Mouse (Mus musculus) G1E (cell line): ENCODE results near the gene Tfap2d. TPM values are rescaled to one million over a fixed set of nuclear protein-coding genes. Genes with fewer than 3 reads are reported as not detected.

Experiments used
- ATAC-seq: 2 replicates; pipeline ENCODE4 v1.8.0; 2016; ENCODE audit warnings: mild to moderate bottlenecking; ENCODE audit not compliant: insufficient number of reproducible peaks, poor library complexity, low FRiP score, severe bottlenecking; ENCODE audit errors: extremely low read depth
- DNase-seq: peaks from one replicate; pipeline ENCODE4 v3.0.0; 2012; ENCODE audit warnings: low spot score
- H3K27me3 ChIP-seq: 2 replicates; pipeline ENCODE4 v1.6.1; 2012; ENCODE audit warnings: mild to moderate bottlenecking, low read length, inconsistent platforms; ENCODE audit not compliant: insufficient read depth
- H3K36me3 ChIP-seq: replicated peaks from 2 replicates; pipeline ENCODE3; 2012; ENCODE audit warnings: mild to moderate bottlenecking, inconsistent platforms
- H3K4me1 ChIP-seq: 2 replicates; pipeline ENCODE4 v1.6.1; 2012; ENCODE audit warnings: low read depth, low read length, inconsistent platforms, mixed read lengths; ENCODE audit not compliant: insufficient read depth
- H3K4me3 ChIP-seq: 2 replicates; pipeline ENCODE4 v1.5.1; 2012; ENCODE audit warnings: low read depth, mild to moderate bottlenecking, inconsistent platforms, low read length, moderate library complexity, mixed read lengths
- H3K9me3 ChIP-seq: replicated peaks from 2 replicates; pipeline ENCODE4 v1.6.1; 2012; ENCODE audit warnings: inconsistent platforms
- CTCF ChIP-seq: IDR thresholded peaks from 2 replicates; pipeline ENCODE4 v1.5.1; 2012; ENCODE audit warnings: low read depth, low read length, inconsistent platforms, mixed read lengths
- GATA1 ChIP-seq: IDR thresholded peaks from 2 replicates; pipeline ENCODE4 v1.6.1; 2012; ENCODE audit warnings: borderline replicate concordance, low read length, inconsistent platforms, mixed read lengths
- GATA2 ChIP-seq: IDR thresholded peaks from 2 replicates; pipeline ENCODE4 v1.6.1; 2012; ENCODE audit warnings: low read depth, low read length, inconsistent platforms, borderline replicate concordance
- POLR2AphosphoS5 ChIP-seq: IDR thresholded peaks from 2 replicates; pipeline ENCODE4 v1.6.1; 2012; ENCODE audit warnings: low read depth, low read length, inconsistent platforms; ENCODE audit not compliant: insufficient replicate concordance
- TAL1 ChIP-seq: conservative IDR thresholded peaks from 2 replicates; pipeline ENCODE4 v1.6.1; 2012; ENCODE audit warnings: low read depth, low read length, inconsistent platforms, mixed read lengths
- polyA plus RNA-seq: library from polyadenylated mRNA; stranded (reverse); fragments of >175 nt; gene quantifications from 2 replicates; pipeline ENCODE4 v1.2.3, GENCODE M21; 2012
- total RNA-seq, 2 experiments: library from RNA; stranded (forward) in 1 of 2; stranded (reverse) in 1 of 2; fragments of 200-1000 nt in 1 of 2; fragments of >200 nt in 1 of 2; fragmentation: Nextera tagmentation in 1 of 2; gene quantifications; 2 replicates each; pipeline ENCODE4 v1.2.3; 2014 to 2017

Tfap2d gene
- total and polyA plus RNA-seq, 3 experiments = 2.2 TPM; not detected in 2

DNA sequence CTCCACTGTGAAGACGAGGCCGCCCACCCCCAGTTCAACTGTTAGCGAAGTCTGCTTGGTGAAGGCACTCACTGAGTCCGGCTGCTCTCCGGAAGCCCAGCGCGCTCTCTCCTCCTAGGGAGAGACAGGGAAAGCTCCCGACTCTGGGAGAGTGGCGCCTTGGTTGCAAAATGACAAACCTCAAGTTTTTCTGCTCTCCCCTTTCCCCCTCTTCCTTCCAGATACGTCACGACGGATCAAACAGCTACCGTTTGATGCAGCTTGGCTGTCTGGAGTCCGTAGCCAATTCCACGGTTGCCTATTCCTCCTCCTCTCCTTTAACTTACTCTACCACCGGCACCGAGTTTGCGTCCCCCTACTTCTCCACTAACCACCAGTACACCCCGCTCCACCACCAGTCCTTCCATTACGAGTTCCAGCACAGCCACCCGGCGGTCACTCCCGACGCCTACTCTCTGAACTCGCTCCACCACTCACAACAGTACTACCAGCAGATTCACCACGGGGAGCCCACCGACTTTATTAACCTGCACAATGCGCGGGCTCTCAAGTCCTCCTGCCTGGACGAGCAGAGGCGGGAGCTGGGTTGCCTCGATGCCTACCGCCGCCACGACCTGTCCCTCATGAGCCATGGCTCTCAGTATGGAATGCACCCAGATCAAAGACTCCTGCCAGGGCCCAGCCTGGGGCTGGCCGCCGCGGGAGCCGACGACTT is 1.5 kb downstream of the Tfap2d start:
- no peaks in the 10 kb centered on the region for H3K27me3 ChIP-seq
- no peak overlapping the region; the same call in 1 of the 2 replicates for H3K4me3 ChIP-seq
- no peak for TF ChIP-seq TAL1
- no peak for TF ChIP-seq GATA1
- TF ChIP-seq GATA2 = no peak
- TF ChIP-seq CTCF = no peak
- no peak for TF ChIP-seq POLR2AphosphoS5
- H3K4me1 ChIP-seq = no peaks in the 10 kb centered on the region
- peaks cover 11% of the 10 kb centered on the region for H3K9me3 ChIP-seq
- no peaks in the 10 kb centered on the region for H3K36me3 ChIP-seq
- ATAC-seq (no peak), DNase-seq (no peak)

DNA sequence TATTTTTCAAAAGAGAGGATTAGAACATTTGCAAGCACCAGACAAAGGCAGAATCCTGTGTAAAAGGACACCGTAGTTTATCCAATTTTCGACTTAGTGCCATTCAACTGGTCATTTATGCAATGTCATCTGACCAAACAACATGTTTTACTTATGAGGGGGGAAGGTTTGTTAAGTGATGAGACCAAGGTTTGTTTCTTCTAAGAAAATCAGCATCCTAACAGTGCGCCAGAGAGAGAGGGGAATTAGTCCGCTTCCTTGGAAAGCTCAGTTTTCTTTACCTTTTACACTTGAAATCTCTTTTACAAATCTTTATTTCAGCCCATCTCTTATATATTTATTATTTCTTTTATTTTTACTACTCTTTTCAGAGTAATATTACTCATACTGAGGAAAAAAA is 3.6 kb downstream of the Tfap2d start:
- Histone ChIP-seq H3K9me3 (peaks cover 13% of the 10 kb centered on the region), H3K4me1 (no peaks in the 10 kb centered on the region), H3K36me3 (no peaks in the 10 kb centered on the region), H3K4me3 (no peak overlapping the region), H3K27me3 (no peaks in the 10 kb centered on the region)
- ATAC-seq (no peak), DNase-seq (no peak)
- TF ChIP-seq TAL1 (no peak), POLR2AphosphoS5 (no peak), CTCF (no peak)

DNA sequence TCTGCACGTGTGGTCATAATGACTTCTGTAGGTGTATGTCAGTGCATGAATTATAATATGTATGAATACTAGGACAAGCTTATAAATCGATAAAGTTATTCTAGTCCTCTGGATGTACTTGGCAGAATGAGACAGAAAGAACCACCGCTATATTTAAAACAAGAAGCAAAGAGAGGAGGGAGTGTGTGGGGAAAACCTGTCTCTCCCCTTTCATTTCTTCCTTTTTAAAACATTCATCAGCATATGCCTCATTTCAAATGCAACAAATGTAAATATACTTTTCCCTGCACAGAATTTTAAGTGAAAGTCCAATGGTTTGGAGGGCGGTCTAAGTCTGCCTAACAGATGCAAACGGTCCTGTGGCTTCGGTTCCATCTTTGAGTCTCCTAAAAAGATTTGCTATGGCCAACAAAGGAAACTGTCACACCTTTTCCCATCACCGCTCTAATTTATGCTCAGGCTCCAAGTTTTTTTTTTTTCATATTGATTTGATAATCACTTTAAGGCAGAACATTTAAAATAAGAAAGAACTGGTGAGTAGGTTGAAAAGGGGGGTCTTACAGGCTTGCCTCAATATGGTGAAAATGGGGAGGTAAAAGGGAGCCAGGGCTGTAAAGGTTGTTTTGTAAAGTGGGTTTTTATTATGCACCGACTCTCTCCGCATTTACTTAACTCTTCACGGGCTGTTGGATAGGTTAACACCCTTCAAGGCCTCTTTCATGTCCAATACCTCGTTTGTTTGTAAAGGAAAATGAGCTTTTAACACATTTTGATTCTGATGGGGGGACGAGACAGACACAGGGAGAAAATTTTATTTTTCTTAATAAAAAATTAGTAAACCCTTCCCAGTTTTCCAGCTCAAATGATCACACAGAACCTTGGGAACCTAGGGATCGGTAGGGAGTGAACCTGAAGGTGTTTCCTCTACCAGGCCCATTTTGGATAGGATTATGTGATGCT is 4.3 kb downstream of the Tfap2d start:
- Histone ChIP-seq H3K4me1 (no peaks in the 10 kb centered on the region), H3K4me3 (no peak overlapping the region), H3K36me3 (no peaks in the 10 kb centered on the region), H3K27me3 (no peaks in the 10 kb centered on the region), H3K9me3 (peaks cover 13% of the 10 kb centered on the region)
- ATAC-seq = no peak
- DNase-seq = no peak
- no peak for TF ChIP-seq POLR2AphosphoS5
- TF ChIP-seq GATA2 = no peak
- TF ChIP-seq CTCF = no peak
- no peak for TF ChIP-seq GATA1
- no peak for TF ChIP-seq TAL1

DNA sequence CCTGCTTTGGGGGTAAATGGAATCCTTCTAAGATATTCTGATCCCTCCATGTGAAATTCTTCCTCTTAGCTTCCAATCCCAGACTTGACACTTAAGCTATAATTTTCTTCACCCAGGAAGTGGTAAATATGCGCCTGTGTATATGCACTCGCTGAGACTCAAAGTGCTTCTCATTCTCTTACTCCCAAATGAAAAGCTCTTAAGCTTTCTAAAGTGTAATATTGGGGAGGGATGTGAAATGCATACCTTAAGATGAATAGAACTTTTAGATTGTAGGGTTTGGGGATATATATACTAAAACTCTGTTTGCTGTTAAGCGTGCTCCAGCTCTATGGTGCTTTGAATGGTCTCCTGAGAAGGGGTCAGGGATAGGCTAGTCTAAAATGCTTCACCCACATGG is 5.0 kb downstream of the Tfap2d start:
- TF ChIP-seq GATA2 = no peak
- no peak for TF ChIP-seq CTCF
- TF ChIP-seq TAL1 = no peak
- TF ChIP-seq POLR2AphosphoS5 = no peak
- TF ChIP-seq GATA1 = no peak
- DNase-seq (no peak), ATAC-seq (no peak)
- Histone ChIP-seq H3K4me3 (no peak overlapping the region), H3K27me3 (no peaks in the 10 kb centered on the region), H3K4me1 (no peaks in the 10 kb centered on the region), H3K9me3 (peaks cover 15% of the 10 kb centered on the region), H3K36me3 (no peaks in the 10 kb centered on the region)

DNA sequence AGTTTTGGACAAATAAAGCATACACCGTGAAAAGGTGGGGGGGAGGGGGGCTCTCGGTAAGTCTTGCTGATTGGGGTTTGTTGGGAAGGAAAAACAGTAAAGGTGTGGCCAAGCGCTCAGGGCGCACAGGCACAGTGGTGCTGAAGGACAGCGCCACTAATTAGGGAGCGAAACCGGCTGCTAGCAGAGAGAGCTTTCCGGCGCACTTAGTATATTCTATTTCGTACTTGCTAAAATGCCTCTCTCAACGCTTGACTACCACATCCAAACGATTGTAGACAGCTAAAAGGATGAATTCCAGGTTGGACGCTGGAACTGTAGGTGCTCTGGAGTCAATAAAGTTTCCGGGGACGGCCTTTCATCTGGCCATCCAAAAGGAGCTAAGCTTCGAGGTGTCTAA is 6.9 kb downstream of the Tfap2d start:
- no peaks in the 10 kb centered on the region for H3K27me3 ChIP-seq
- DNase-seq (no peak), ATAC-seq (no peak)
- H3K4me3 ChIP-seq = no peak overlapping the region
- no peaks in the 10 kb centered on the region for H3K4me1 ChIP-seq
- TF ChIP-seq POLR2AphosphoS5 (no peak), GATA2 (no peak), CTCF (no peak), GATA1 (no peak), TAL1 (no peak)
- no peaks in the 10 kb centered on the region for H3K36me3 ChIP-seq
- H3K9me3 ChIP-seq = peaks cover 8% of the 10 kb centered on the region

DNA sequence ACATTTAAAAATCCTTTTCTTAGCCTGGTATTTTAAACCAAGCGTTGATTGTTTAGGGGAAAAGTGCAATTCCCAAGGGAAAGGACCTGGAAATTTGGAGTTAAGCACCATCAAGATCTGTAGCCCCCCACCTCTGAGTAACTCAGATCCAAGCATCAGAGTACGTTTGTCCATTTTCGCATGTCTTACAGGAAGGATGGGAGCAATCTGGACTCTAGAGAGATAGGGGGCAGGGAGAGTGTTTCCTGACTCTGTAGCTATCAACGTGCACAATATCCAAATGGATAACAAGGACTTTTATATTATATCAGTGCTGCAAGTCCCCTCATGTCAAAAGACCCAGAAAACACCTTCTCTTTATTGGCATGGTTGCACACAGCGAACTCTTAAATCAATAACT is 7.4 kb downstream of the Tfap2d start:
- Histone ChIP-seq H3K27me3 (no peaks in the 10 kb centered on the region), H3K4me3 (no peak overlapping the region), H3K36me3 (no peaks in the 10 kb centered on the region), H3K9me3 (peaks cover 7% of the 10 kb centered on the region), H3K4me1 (no peaks in the 10 kb centered on the region)
- DNase-seq (no peak), ATAC-seq (no peak)
- no peak for TF ChIP-seq CTCF
